Mouse (Mus musculus): Measurements from ENCODE around the gene Cd209f.
A peak's percentile ranks its signal among the peaks of the same experiment; 100 is the strongest.
"Not testable (repeated sequence)": the region's sequence is repeated elsewhere in the genome, so short reads cannot be mapped to it uniquely, and the experiment has no call there.

Cd209f gene

GRCm38 (mm10) chr8:4105735-4106134 is at the start of gene Cd209f:
TSS of gene Cd209f (minus strand) at chr8:4105835.
- DNase-seq (ENCODE audit: low spot score in 2 of 2) = not testable (repeated sequence)

- no peak for DNase-seq (ENCODE audit: low spot score in 2 of 2)
Observed at GRCm38 (mm10) chr8:4154878-4155277, 49.2 kb upstream of the Cd209f start.

GRCm38 (mm10) chr8:4147272-4147671 is 41.6 kb upstream of the Cd209f start:
- DNase-seq (ENCODE audit: low spot score in 2 of 2) = no peak

GRCm38 (mm10) chr8:4141721-4142120 is 36.1 kb upstream of the Cd209f start:
- DNase-seq (ENCODE audit: low spot score in 2 of 2) = peak in 1 of 2 experiments; percentile 40

DNA sequence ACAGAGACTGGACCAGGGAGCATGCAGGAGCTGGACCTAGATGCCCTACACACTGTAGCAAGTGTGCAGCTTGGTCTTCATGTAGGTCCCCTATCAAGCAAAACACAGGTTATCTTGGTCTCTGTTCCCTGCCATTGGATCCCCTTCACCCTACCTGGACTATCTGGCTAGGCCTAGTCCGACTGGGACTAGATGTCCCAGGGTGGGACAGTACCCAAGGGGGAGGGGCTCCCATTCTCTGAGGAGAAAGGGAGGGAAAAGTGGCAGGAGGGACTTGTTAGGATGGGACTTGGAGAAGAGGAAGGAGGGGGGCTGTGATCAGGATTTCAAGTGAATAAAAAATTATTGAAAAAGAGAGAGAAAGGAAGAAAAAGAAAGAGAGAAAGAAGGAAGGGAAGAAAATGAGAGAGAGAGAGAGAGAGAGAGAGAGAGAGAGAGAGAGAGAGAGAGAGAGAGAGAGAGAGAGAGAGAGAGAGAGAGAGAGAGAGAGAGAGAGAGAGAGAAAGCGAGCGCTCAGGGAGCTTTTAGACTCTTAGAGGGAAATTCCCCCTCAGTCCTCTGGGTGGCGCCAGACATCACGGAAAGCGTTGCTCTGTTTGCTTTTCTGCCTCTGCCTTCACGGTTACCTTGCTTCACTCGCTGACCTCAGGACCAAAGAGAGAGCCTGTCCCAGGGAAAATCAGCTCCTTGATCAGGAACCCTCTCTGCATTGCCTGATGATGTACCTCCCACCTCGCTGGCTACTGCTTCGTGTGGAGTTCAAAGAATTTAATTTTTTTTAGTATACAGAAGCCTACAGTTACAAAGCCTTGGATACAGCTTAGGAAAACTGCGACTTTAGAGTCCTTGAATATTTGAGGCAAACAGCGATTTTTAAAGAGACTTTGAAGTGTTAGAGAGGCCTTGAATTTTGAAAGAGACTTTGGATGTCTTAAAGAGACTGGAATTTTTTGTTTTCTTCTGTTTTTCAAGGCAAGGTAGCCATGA is 34.3 kb upstream of the Cd209f start:
- DNase-seq (ENCODE audit: low spot score in 2 of 2) = peak; percentile 48 to 79

- DNase-seq (ENCODE audit: low spot score in 2 of 2) = no peak
Observed at GRCm38 (mm10) chr8:4133798-4134197, 28.2 kb upstream of the Cd209f start, which contains the start of gene Cd209g. TSS of gene Cd209g (plus strand) at chr8:4134098.

GRCm38 (mm10) chr8:4088514-4088913 is 17.1 kb downstream of the Cd209f start:
- DNase-seq (ENCODE audit: low spot score in 2 of 2) = not testable (repeated sequence)

GRCm38 (mm10) chr8:4087180-4087722 is 18.4 kb downstream of the Cd209f start:
- DNase-seq (ENCODE audit: low spot score in 2 of 2) = not testable (repeated sequence)
